Mouse (Mus musculus) midbrain, embryonic 13.5 days (tissue): Measurements from ENCODE around the gene Trpc3. TPM values are rescaled to one million over a fixed set of nuclear protein-coding genes. Genes with fewer than 3 reads are reported as not detected.
"Not testable (repeated sequence)": the region's sequence is repeated elsewhere in the genome, so short reads cannot be mapped to it uniquely, and the experiment has no call there.

Source experiments
- ATAC-seq: fragments of 200-750 bp; cut with Nextera tagmentation; 2 replicates; pipeline ENCODE4 v1.8.0; 2017; ENCODE audit warnings: mild to moderate bottlenecking, moderate TSS enrichment, moderate library complexity
- H3K27ac ChIP-seq: fragments of 300-500 bp; sonication (generic); 2 replicates; pipeline ENCODE4 v1.5.1; 2015; ENCODE audit warnings: inconsistent platforms, mild to moderate bottlenecking, moderate library complexity
- H3K27me3 ChIP-seq: fragments of 300-500 bp; sonication (generic); 2 replicates; pipeline ENCODE4 v1.6.1; 2015; ENCODE audit warnings: mild to moderate bottlenecking, inconsistent platforms
- H3K36me3 ChIP-seq: fragments of 300-500 bp; sonication (generic); 2 replicates; pipeline ENCODE4 v1.6.1; 2015; ENCODE audit warnings: mild to moderate bottlenecking, inconsistent platforms
- H3K4me1 ChIP-seq: fragments of 300-500 bp; sonication (generic); replicated peaks from 2 replicates; pipeline ENCODE4 v1.6.1; 2015; ENCODE audit warnings: inconsistent platforms
- H3K4me2 ChIP-seq: fragments of 300-500 bp; sonication (generic); replicated peaks from 2 replicates; pipeline ENCODE4 v1.6.1; 2015; ENCODE audit warnings: moderate library complexity, mild to moderate bottlenecking, inconsistent platforms
- H3K4me3 ChIP-seq: fragments of 300-500 bp; sonication (generic); replicated peaks from 2 replicates; pipeline ENCODE4 v1.5.1; 2015; ENCODE audit warnings: mild to moderate bottlenecking, inconsistent platforms
- H3K9ac ChIP-seq: fragments of 300-500 bp; sonication (generic); replicated peaks from 2 replicates; pipeline ENCODE4 v1.6.1; 2015; ENCODE audit warnings: mild to moderate bottlenecking, inconsistent platforms
- H3K9me3 ChIP-seq: fragments of 300-500 bp; sonication (generic); 2 replicates; pipeline ENCODE4 v1.6.1; 2016; ENCODE audit warnings: mild to moderate bottlenecking, inconsistent platforms
- WGBS: fragments of 180-500 bp; shearing (Covaris S2); methylation state at CpG from one replicate; pipeline ENCODE4 v1.1.7; 2015; 5-methylcytosine and 5-hydroxymethylcytosine counted together
- polyA plus RNA-seq: library from polyadenylated mRNA; unstranded; fragments of >200 nt; fragmentation: Nextera tagmentation; extraction: Ambion mirVana; gene quantifications from 2 replicates; pipeline ENCODE4 v1.2.1, GENCODE M21; 2015

Trpc3 gene
- polyA plus RNA-seq, 1 experiment from 2014 or later: 5.4 TPM

DNA sequence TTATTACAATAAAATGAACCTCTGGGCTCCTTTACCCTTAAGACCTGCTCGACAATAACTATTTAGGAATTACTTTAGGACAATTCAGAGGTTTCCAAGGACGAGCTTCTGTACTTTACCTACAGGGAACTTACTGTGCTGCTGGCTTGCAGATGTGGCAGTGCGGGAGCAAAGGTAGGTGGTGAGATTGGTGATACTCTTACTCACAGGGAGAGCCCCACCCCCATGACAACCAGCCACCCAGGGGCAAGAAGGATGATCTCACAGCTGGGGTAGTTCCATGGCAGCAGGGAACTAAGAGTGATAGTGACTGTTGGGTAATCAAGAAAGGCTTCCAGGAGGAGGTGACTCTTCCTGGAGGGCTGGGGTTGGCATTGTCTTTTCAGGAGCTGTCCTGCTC is 46.6 kb downstream of the Trpc3 start:
- 86% methylated on average over 3 of the region's 3 CpGs for WGBS
- Histone ChIP-seq H3K27me3 (no peaks in the 10 kb centered on the region), H3K36me3 (no peaks in the 10 kb centered on the region), H3K4me3 (no peak overlapping the region), H3K4me1 (no peaks in the 10 kb centered on the region), H3K9ac (no peak overlapping the region), H3K9me3 (no peaks in the 10 kb centered on the region), H3K27ac (no peak overlapping the region), H3K4me2 (no peak overlapping the region)
- no peak for ATAC-seq

DNA sequence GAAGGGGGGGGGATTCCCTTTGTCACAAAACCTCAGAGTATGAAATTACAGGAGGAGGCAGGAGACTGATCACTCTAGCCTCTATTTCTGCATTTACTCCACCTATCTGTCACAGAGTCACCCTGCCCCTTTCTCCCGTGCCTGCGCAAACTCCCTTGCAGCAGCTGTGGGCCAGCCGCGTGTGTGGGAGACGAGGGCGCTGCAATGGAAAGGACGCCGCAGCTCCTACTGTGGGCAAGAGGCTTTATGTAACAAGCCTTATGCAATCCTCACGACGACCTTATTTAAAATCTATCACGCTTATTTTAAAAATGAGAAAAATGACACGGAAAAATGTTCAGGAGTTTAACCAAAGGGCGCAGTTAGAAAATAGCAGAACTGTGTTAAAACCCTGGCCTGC is 47.2 kb downstream of the Trpc3 start:
- Histone ChIP-seq H3K4me2 (no peak overlapping the region), H3K27ac (no peak overlapping the region), H3K4me1 (no peaks in the 10 kb centered on the region), H3K27me3 (no peaks in the 10 kb centered on the region), H3K9ac (no peak overlapping the region), H3K9me3 (no peaks in the 10 kb centered on the region), H3K36me3 (no peaks in the 10 kb centered on the region), H3K4me3 (no peak overlapping the region)
- ATAC-seq: no peak
- 78% methylated on average over 13 of the region's 13 CpGs for WGBS

DNA sequence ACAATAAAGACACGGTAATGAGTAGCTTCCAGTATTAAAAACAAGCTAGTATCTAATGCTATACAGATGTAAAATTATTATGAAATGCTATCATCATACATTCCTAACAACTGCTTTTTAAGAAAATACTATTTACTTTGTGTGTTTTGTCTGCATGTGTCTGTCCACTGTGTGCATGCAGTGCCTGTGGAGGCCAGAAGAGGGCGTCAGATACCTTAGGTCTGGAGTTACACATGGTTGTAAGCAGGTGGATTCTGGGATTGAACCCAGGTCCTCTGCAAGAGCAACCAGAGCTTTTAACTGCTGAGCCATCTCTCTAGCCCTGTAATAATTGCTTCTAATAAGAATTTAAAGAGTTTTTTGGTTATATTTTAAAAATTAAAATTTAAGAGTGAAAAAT is 49.2 kb downstream of the Trpc3 start:
- no peak overlapping the region for H3K4me2 ChIP-seq
- 60% methylated on average over 2 of the region's 2 CpGs for WGBS
- no peaks in the 10 kb centered on the region for H3K27me3 ChIP-seq
- H3K36me3 ChIP-seq: no peaks in the 10 kb centered on the region
- H3K9ac ChIP-seq: no peak overlapping the region
- no peak for ATAC-seq
- no peaks in the 10 kb centered on the region for H3K4me1 ChIP-seq
- no peaks in the 10 kb centered on the region for H3K9me3 ChIP-seq
- no peak overlapping the region for H3K4me3 ChIP-seq
- no peak overlapping the region for H3K27ac ChIP-seq

DNA sequence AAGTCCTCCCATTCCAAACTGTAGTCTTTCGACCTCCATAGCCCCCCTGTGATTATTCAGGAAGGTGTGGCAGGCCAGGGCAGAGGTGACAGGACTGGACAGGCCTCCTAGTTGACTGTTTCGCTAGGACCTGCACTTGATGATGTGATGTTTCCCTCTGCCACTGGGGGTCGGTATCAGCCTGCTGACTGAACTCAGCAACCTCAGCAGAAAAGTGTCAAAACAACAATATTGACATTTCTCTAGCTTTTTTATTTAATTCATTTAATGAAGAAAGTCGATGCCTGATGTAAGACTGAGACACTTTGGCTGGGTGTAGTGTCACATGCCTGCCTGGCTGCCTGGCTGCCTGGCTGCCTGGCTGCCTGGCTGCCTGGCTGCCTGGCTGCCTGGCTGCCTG is 54.5 kb downstream of the Trpc3 start:
- H3K4me3 ChIP-seq: no peak overlapping the region
- no peak overlapping the region for H3K9ac ChIP-seq
- H3K4me1 ChIP-seq: no peaks in the 10 kb centered on the region
- no peak overlapping the region for H3K4me2 ChIP-seq
- no peaks in the 10 kb centered on the region for H3K9me3 ChIP-seq
- 21% methylated on average over 4 of the region's 4 CpGs for WGBS
- H3K27ac ChIP-seq: no peak overlapping the region
- H3K27me3 ChIP-seq: no peaks in the 10 kb centered on the region
- peak; percentile 56; the same call in 1 of the 2 replicates for ATAC-seq
- H3K36me3 ChIP-seq: no peaks in the 10 kb centered on the region

DNA sequence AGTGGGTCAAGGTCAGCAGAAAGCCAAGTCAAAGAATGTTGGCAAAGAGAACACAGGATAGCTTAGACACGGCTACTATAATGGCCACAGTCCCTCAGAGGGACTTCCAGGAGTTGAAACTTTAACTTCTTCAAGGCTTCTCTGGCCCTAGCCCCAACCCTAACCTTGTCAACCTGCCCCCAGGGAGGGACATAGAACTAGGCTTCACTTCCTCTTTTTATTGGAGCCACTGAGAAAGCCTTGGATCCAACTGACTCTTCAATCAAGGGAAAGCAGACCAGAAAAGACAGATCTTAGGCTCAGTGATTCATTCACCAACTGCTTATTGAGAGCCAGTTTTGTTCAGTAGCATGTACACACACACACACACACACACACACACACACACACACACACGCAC is 63.2 kb downstream of the Trpc3 start:
- ATAC-seq: no peak
- no peaks in the 10 kb centered on the region for H3K36me3 ChIP-seq
- no peaks in the 10 kb centered on the region for H3K4me1 ChIP-seq
- no peaks in the 10 kb centered on the region for H3K27me3 ChIP-seq
- 84% methylated on average over 2 of the region's 2 CpGs for WGBS
- no peak overlapping the region for H3K4me2 ChIP-seq
- H3K9ac ChIP-seq: no peak overlapping the region
- H3K27ac ChIP-seq: no peak overlapping the region
- no peaks in the 10 kb centered on the region for H3K9me3 ChIP-seq
- no peak overlapping the region for H3K4me3 ChIP-seq

DNA sequence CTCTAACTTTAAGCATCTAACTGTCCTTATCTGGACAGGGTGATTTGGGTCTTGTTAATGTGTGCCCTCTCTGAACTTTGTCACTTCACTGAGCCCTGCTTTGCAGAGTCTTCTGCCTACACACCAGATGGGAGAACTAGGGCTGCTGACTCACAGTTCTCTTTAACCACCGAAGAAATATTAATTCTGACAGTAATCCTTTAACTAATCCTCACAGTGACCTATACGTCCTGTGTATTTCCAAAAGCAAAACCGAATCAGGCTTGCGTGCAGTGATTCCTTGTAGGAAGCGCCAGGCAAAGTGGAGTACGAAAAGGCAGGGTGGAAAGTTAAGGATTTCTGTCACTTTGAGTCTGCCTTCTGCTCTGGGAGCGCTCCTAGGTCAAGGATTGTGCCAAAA is 71.8 kb downstream of the Trpc3 start:
- Histone ChIP-seq H3K9ac (no peak overlapping the region), H3K27ac (no peak overlapping the region), H3K27me3 (no peaks in the 10 kb centered on the region), H3K4me1 (peaks cover 5% of the 10 kb centered on the region; the same call in 1 of the 2 replicates), H3K36me3 (no peaks in the 10 kb centered on the region), H3K9me3 (no peaks in the 10 kb centered on the region), H3K4me3 (no peak overlapping the region), H3K4me2 (no peak overlapping the region)
- 60% methylated on average over 7 of the region's 7 CpGs for WGBS
- ATAC-seq: no peak

DNA sequence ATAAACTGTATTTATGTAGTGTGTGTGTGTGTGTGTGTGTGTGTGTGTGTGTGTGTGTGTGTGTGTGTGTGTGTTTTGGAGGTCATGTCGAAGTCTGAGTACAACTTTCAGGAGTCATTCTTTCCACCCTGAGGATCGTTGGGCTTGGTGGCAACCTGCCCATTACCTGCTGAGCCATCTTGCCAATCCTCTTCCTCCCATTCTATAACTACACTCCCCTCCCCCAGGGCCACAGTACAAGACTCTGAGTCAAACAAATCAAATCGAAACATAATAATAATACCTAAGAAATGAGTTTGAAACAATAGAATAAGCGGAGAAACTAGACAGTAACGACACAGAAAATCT is 76.1 kb downstream of the Trpc3 start:
- no peaks in the 10 kb centered on the region for H3K9me3 ChIP-seq
- H3K4me2 ChIP-seq: peak overlapping the region; percentile 69
- 0 out of 2 replicates have a peak overlapping the region, but pooled peaks have one; percentile 4 for H3K27ac ChIP-seq
- H3K27me3 ChIP-seq: no peaks in the 10 kb centered on the region
- ATAC-seq: no peak
- WGBS: 73% methylated on average over 5 of the region's 5 CpGs
- H3K9ac ChIP-seq: no peak overlapping the region
- no peak overlapping the region for H3K4me3 ChIP-seq
- H3K36me3 ChIP-seq: no peaks in the 10 kb centered on the region
- peaks cover 11% of the 10 kb centered on the region for H3K4me1 ChIP-seq

DNA sequence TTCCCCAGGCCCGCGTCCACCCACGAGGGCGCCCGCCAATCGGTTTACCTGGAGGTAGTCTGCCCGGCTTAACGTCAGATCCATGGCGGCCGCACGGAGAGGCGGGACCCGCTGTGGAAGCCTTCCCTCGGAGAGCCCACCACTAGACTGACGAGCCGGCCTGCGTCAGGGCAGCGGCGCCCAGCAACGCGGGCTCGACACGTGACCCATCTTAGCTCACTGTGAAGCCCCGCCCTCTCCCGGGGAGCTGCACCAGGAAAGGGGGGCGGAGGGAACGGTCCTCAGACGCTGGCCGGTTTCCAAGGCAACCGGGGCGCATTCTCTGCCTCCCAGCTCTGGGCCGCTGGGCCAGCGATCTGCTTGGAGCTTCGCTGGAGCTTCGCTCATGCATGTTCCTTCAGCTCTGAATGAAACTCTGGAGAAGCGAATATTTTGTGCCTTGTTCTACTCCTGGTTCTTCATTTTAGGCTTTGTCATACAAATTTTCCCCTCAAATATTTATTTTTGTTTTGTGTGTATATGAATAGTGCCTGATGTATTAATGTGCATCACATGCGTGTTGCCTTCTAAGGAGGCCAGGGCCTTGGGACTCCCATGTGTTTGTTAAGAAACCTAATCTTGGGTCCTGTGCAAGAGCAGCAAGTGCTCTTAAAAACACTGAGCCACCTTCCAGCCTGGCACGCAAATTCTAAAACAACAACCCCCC is 76.6 kb downstream of the Trpc3 start, which contains the start of gene Bbs7:
Bbs7 (minus strand) TSS at position 276 of the 706 bp plus-strand sequence.
- Histone ChIP-seq H3K4me1 (peaks cover 11% of the 10 kb centered on the region), H3K4me3 (peak within 1 kb of the TSS; percentile 66), H3K9me3 (no peaks in the 10 kb centered on the region), H3K9ac (peak within 1 kb of the TSS; percentile 82), H3K27me3 (no peaks in the 10 kb centered on the region), H3K4me2 (peak within 1 kb of the TSS; percentile 69), H3K27ac (peak within 1 kb of the TSS; percentile 74), H3K36me3 (no peaks in the 10 kb centered on the region)
- peak; percentile 100 for ATAC-seq
- 4% methylated on average over 38 of the region's 38 CpGs for WGBS

DNA sequence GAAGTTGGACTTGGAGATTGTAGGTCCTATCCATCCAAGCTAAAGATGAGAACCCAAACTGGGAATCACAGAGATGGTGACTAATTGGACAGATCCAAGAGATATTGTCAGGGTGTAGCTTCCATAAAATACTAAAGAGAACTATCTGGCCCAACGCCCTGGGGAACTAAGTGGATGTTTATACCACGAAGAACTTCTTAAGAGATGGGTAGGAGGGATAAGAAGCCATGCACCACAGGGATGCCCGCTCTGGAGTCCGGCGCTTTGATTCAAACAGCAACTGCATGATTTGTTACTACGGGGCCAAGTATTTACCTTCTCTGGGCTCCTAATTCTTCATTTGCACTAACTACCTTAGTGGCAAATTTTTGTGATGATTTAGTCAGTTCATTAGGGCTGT is 77.3 kb downstream of the Trpc3 start:
- Histone ChIP-seq H3K9me3 (no peaks in the 10 kb centered on the region), H3K27me3 (no peaks in the 10 kb centered on the region), H3K27ac (peak overlapping the region; percentile 74), H3K4me1 (peaks cover 11% of the 10 kb centered on the region), H3K9ac (peak overlapping the region; percentile 82), H3K4me3 (peak overlapping the region; percentile 66), H3K36me3 (no peaks in the 10 kb centered on the region), H3K4me2 (peak overlapping the region; percentile 69)
- WGBS: 4% methylated on average over 6 of the region's 6 CpGs
- peak; percentile 57 for ATAC-seq

DNA sequence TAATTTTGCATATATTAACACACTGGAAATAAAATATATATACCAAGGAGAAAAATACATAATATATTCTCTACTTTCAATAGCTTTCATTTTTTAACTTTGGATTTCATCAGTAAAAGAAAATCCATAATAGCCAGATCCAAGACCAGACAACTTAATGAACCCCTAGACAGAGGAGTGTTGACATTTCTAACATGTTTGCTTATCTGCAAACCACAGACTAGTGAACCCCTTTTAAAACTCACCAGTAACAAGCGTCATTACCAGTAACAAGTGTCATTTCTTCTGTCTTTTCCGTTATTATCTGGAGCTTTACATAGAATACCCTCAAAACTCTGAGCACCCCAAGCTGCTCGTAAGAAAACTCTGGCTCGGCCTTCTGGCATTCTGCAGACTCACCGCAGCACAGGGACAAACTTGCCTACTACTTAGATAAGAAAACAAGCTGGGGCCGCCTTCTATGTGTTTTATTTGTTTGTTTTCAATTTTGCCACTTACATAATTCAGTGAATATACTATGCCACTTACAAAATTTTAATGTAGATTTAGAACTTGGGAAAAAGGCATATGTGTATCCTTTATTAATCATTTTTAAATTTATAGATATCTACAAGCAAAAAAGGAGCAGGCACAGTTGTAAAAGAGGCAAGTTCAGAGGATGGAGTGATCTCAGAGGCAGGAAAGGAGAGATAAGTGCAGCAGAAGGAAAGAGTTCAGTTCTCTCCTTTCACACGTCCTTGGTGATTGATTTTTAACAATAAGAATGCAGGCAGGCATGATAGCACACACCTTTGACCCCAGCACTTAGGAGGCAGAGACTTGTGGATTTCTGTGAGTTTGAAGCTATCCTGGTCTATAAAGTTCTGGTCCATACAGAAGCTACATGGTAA is 83.8 kb downstream of the Trpc3 start:
- WGBS: 81% methylated on average over 7 of the region's 7 CpGs
- no peak for ATAC-seq
- H3K27me3 ChIP-seq: no peaks in the 10 kb centered on the region
- no peak overlapping the region for H3K4me2 ChIP-seq
- no peaks in the 10 kb centered on the region for H3K9me3 ChIP-seq
- H3K27ac ChIP-seq: no peak overlapping the region
- no peak overlapping the region for H3K4me3 ChIP-seq
- no peak overlapping the region for H3K9ac ChIP-seq
- peaks cover 15% of the 10 kb centered on the region for H3K36me3 ChIP-seq
- no peaks in the 10 kb centered on the region for H3K4me1 ChIP-seq

DNA sequence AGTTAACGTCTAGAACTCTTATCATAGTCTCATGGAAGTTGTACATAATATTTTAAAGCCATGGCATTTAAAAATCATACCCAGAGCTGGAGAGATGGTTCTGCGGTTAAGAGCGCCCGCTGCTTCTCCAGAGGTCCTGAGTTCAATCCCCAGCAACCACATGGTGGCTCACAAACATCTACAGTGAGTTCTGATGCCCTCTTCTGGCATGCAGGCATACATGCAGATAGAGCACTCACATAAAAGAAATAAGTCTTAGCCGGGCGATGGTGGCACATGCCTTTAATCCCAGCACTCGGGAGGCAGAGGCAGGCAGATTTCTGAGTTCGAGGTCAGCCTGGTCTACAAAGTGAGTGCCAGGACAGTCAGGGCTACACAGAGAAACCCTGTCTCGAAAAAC is 90.2 kb downstream of the Trpc3 start:
- not testable (repeated sequence) for H3K9ac ChIP-seq, H3K27me3 ChIP-seq, H3K27ac ChIP-seq, ATAC-seq, H3K4me3 ChIP-seq, H3K4me2 ChIP-seq, H3K9me3 ChIP-seq, H3K4me1 ChIP-seq, H3K36me3 ChIP-seq
- WGBS: 93% methylated on average over 9 of the region's 9 CpGs

DNA sequence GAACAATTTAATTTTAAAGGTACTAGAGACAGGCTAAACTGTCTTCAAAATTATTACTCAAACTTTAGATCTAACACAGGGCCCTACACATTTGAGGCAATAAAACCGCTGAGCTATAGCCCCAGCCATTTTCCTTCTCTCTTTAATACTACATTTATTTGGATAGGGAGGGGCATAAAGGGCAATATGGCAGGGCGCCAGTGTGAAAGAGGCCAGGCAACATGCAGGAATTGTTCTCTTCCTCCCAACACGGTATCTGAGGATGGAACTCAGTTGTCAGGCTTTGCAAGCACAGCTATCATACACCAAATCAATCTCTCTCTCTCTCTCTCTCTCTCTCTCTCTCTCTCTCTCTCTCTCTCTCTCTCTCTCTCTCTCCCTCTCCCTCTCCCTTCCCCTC is 91.2 kb downstream of the Trpc3 start:
- Histone ChIP-seq H3K4me1 (no peaks in the 10 kb centered on the region), H3K4me2 (no peak overlapping the region), H3K9ac (no peak overlapping the region), H3K4me3 (no peak overlapping the region), H3K36me3 (peaks cover 9% of the 10 kb centered on the region), H3K27me3 (no peaks in the 10 kb centered on the region), H3K9me3 (no peaks in the 10 kb centered on the region), H3K27ac (no peak overlapping the region)
- WGBS: 84% methylated on average over 3 of the region's 3 CpGs
- ATAC-seq: no peak
